Mouse (Mus musculus) heart, adult 9 months (tissue): ENCODE data around the gene Zfp786.
"Not testable (repeated sequence)": the region's sequence is repeated elsewhere in the genome, so short reads cannot be mapped to it uniquely, and the experiment has no call there.

Experiments used
- DNase-seq, 2 experiments: peaks; one replicate each; pipeline ENCODE4 v3.0.0; 2022; ENCODE audit warnings: low spot score in 2 of 2

The Zfp786 gene

GRCm38 (mm10) chr6:47781091-47781968 is 49.3 kb downstream of the Zfp786 start:
- peak; percentile 55 to 74 for DNase-seq

DNA sequence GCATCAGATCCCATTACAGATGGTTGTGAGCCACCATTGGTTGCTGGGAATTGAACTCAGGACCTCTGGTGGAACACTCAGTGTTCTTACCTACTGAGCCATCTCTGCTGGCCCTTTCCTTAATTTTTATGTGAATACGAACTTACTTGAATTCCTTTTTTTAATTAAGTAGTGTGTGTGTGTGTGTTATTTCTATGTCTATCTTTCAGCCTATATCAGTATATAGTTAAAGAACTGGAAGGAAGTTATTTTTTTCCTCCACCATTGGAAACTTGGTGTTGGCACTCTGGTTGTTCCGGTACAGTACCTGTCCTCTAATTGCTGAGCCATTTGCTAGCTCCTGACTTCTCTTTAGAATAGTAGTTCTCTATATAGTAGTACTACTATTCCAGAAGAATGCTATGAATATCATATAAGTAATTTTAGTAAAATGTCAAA is 50.1 kb downstream of the Zfp786 start:
- DNase-seq = no peak

GRCm38 (mm10) chr6:47771760-47772159 is 58.9 kb downstream of the Zfp786 start:
- not testable (repeated sequence) for DNase-seq

DNA sequence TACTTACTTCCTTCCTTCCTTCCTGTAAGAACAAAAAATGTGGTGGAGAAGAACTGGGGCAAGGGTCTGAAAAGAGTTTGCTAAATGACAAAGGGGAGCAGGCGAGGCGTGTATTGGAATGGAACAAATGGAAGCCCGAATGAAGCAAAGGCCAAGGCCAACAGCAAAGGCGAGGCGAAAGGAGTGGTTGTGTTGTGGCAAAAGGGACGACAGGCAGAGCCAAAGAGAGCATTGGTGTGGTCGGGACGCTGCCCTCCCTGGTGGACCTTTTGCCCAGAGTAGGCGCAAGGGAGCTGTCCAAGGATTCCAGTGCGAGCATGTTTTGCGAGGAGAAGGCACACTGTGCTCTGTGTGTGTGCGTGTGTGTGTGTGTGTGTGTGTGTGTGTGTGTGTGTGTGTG is 59.6 kb downstream of the Zfp786 start:
- not testable (repeated sequence) for DNase-seq

DNA sequence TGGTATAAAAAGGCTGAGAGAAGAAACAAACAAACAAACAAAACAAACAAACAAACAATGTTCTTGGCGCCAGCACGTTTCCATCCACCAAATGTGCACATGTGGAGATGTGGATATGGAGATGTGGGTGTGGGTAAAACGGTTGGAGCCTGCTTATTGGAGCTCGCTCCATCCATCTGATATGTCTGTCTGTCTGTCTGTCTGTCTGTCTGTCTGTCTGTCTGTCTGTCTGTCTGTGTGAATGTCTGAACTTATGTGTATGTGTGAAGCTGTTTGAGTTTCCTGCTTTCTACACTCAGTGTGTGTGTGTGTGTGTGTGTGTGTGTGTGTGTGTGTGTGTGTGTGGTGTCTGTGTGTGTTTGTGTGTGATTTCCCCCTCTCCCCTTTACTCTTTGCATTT is 60.8 kb downstream of the Zfp786 start:
- not testable (repeated sequence) for DNase-seq
